ENCODE assay signal across 8 mouse cellular contexts in the genomic region with DNA sequence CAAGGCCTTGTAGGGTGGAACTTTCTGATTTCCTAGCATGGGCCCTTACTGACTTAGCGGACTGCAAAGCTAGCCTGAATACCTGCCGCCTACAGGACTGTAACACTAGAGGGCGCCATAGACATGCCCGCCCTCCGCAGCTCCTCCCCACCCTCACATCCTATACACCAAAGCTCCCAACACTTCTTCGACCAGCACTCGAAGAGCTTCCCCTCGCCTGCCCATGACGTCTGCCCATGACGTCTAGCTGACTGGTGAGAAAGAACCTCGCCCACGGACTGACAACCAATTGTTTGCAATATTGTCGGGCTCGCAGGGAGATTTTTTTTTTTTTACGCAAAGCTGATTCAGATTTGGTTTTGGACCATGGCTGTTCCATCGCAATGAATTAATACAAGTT. TPM values are rescaled to one million over a fixed set of nuclear protein-coding genes. Genes with fewer than 3 reads are reported as not detected.
DNase-seq lines count a peak whose midpoint lies in the region; ATAC-seq lines count a peak whose summit lies in the region.

No protein-coding gene starts in this region.

- no peaks in the 10 kb centered on the region for H3K36me3 ChIP-seq in hindbrain, embryonic 15.5 days

- no peaks in the 10 kb centered on the region for H3K4me1 ChIP-seq in hindbrain, embryonic 15.5 days (replicated peaks)

- H3K27ac ChIP-seq in hindbrain, embryonic 15.5 days (replicated peaks) = no peak overlapping the region

- 10% methylated on average over 16 of the region's 16 CpGs for WGBS in hindbrain, embryonic 15.5 days

- H3K9ac ChIP-seq in hindbrain, embryonic 15.5 days = no peak overlapping the region

- no peaks in the 10 kb centered on the region for H3K9me3 ChIP-seq in hindbrain, embryonic 15.5 days

- peak; percentile 84 for DNase-seq in R1 (ENCODE audit: low read depth, low spot score)
- peak; percentile 69 for DNase-seq in cerebellum, adult 9-10 months
- DNase-seq in frontal cortex, postnatal 36 days (ENCODE audit: low spot score in 2 of 2) = peak; percentile 48 to 51
- peak; percentile 52 to 65 for DNase-seq in layer of hippocampus, postnatal 36 days
- peak; percentile 82 for DNase-seq in lung, postnatal 36 days
- peak; percentile 62 for DNase-seq in retina, postnatal 7 days (ENCODE audit: low read depth, low spot score)
- peak; percentile 76 for DNase-seq in thymus, postnatal 4 days

- ATAC-seq in hindbrain, embryonic 15.5 days (ENCODE audit: low FRiP score, low read depth) = peak; percentile 83

- no peaks in the 10 kb centered on the region for H3K27me3 ChIP-seq in hindbrain, embryonic 15.5 days

- H3K4me2 ChIP-seq in hindbrain, embryonic 15.5 days = peak overlapping the region; percentile 50

- H3K4me3 ChIP-seq in hindbrain, embryonic 15.5 days = peak overlapping the region; percentile 14

RNA-seq across cellular contexts. Expression of a gene that starts 5.9 kb away (rescaled TPM):
- 57.5 and 61.2 TPM in 2 replicates for polyA plus RNA-seq in hindbrain, embryonic 15.5 days (2015; fragmentation: Nextera tagmentation; extraction: Ambion mirVana)
- 10 to 100 TPM; 21.0 to 22.3 TPM for total RNA-seq in layer of hippocampus, postnatal 36 days (2021)

RNA-seq across cellular contexts. Expression of a gene that starts 22.3 kb away (rescaled TPM):
- 0.14 TPM in 1 of 2 replicates, not detected in the other for polyA plus RNA-seq in hindbrain, embryonic 15.5 days (2015; fragmentation: Nextera tagmentation; extraction: Ambion mirVana)
- 10 to 100 TPM; 11.1 to 11.3 TPM for total RNA-seq in layer of hippocampus, postnatal 36 days (2021)

RNA-seq across cellular contexts. Expression of a gene that starts 22.4 kb away (rescaled TPM):
- polyA plus RNA-seq in hindbrain, embryonic 15.5 days (2015; fragmentation: Nextera tagmentation; extraction: Ambion mirVana) = 40.4 and 41.3 TPM in 2 replicates
- 100 to 1,000 TPM; 202 to 231 TPM for total RNA-seq in layer of hippocampus, postnatal 36 days (2021)
